Mouse (Mus musculus) CH12.LX (cell line): Measurements from ENCODE around the gene Pknox2. TPM values are rescaled to one million over a fixed set of nuclear protein-coding genes. Genes with fewer than 3 reads are reported as not detected.

ENCODE experiments used
- DNase-seq: peaks from one replicate; pipeline ENCODE4 v3.0.0-alpha.2; 2013; ENCODE audit errors: extremely low read depth
- H3K27ac ChIP-seq: 2 replicates; pipeline ENCODE4 v1.5.1; 2012; ENCODE audit warnings: low read depth, mild to moderate bottlenecking, control low read depth, moderate library complexity; ENCODE audit not compliant: insufficient read depth
- H3K27me3 ChIP-seq: replicated peaks from 2 replicates; pipeline ENCODE3; 2012; ENCODE audit warnings: inconsistent platforms
- H3K36me3 ChIP-seq, 2 experiments: replicated peaks in 1 of 2; 2 replicates each; pipeline versions ENCODE3 to v1.6.1; 2012; ENCODE audit warnings: inconsistent platforms in 1 of 2, low read length in 1 of 2, mild to moderate bottlenecking in 1 of 2, mixed read lengths in 1 of 2, moderate library complexity in 1 of 2; ENCODE audit not compliant: control insufficient read depth in 1 of 2, insufficient read depth in 1 of 2
- H3K4me1 ChIP-seq, 2 experiments: 2 replicates each; pipeline ENCODE4 v1.6.1; 2012; ENCODE audit warnings: inconsistent platforms in 1 of 2, moderate library complexity in 1 of 2; ENCODE audit not compliant: insufficient read depth in 2 of 2, control insufficient read depth in 1 of 2
- H3K4me2 ChIP-seq: 2 replicates; pipeline ENCODE4 v1.6.1; 2012; ENCODE audit warnings: low read depth, mild to moderate bottlenecking, control low read depth; ENCODE audit not compliant: poor library complexity, insufficient read depth, severe bottlenecking
- H3K4me3 ChIP-seq, 3 experiments: fragments of 150-350 bp in 1 of 3; sonication (generic) in 1 of 3; replicated peaks in 1 of 3; 2 replicates each; pipeline versions ENCODE3 to v1.5.1; 2011 to 2012; ENCODE audit warnings: low read depth in 2 of 3, low read length in 2 of 3, mild to moderate bottlenecking in 2 of 3, moderate library complexity in 2 of 3, control low read depth in 1 of 3, improper control_type of control experiment in 1 of 3, inconsistent platforms in 1 of 3, mixed read lengths in 1 of 3; ENCODE audit not compliant: poor library complexity in 1 of 3
- H3K79me2 ChIP-seq: replicated peaks from 2 replicates; pipeline ENCODE4 v1.6.1; 2012; ENCODE audit warnings: mild to moderate bottlenecking, moderate library complexity; ENCODE audit not compliant: control insufficient read depth, poor library complexity, insufficient read depth, severe bottlenecking; ENCODE audit errors: extremely low read depth
- H3K9ac ChIP-seq: 2 replicates; pipeline ENCODE4 v1.6.1; 2012; ENCODE audit warnings: low read depth, mild to moderate bottlenecking, control low read depth, moderate library complexity; ENCODE audit not compliant: insufficient read depth
- H3K9me3 ChIP-seq: replicated peaks from 2 replicates; pipeline ENCODE3; 2012; ENCODE audit warnings: low read length, inconsistent platforms, mixed read lengths
- ELF1 ChIP-seq: IDR thresholded peaks from 2 replicates; pipeline ENCODE4 v1.6.1; 2014; ENCODE audit warnings: low read depth, mild to moderate bottlenecking, inconsistent platforms, low read length, improper control_type of control experiment
- HCFC1 ChIP-seq: IDR thresholded peaks from 2 replicates; pipeline ENCODE4 v1.6.1; 2012; ENCODE audit warnings: low read depth, mild to moderate bottlenecking, inconsistent platforms, low read length, improper control_type of control experiment
- IRF4 ChIP-seq: IDR thresholded peaks from 2 replicates; pipeline ENCODE4 v1.6.1; 2014; ENCODE audit warnings: low read depth, mild to moderate bottlenecking, inconsistent platforms, low read length, improper control_type of control experiment
- KAT2A ChIP-seq: IDR thresholded peaks from 2 replicates; pipeline ENCODE4 v1.6.1; 2012; ENCODE audit warnings: low read length, improper control_type of control experiment, inconsistent platforms; ENCODE audit not compliant: insufficient replicate concordance
- MAZ ChIP-seq: IDR thresholded peaks from 2 replicates; pipeline ENCODE4 v1.6.1; 2012; ENCODE audit warnings: low read depth, mild to moderate bottlenecking, inconsistent platforms, low read length, improper control_type of control experiment, moderate library complexity
- MXI1 ChIP-seq: IDR thresholded peaks from 2 replicates; pipeline ENCODE4 v1.6.1; 2011; ENCODE audit warnings: mild to moderate bottlenecking, low read depth, low read length, improper control_type of control experiment
- MYC ChIP-seq: IDR thresholded peaks from 2 replicates; pipeline ENCODE4 v1.6.1; 2011; ENCODE audit warnings: low read depth, mild to moderate bottlenecking, improper control_type of control experiment, low read length
- POLR2A ChIP-seq: IDR thresholded peaks from 2 replicates; pipeline ENCODE4 v1.6.1; 2011; ENCODE audit warnings: low read depth, mild to moderate bottlenecking, improper control_type of control experiment, low read length
- POLR2AphosphoS2 ChIP-seq: IDR thresholded peaks from 2 replicates; pipeline ENCODE4 v1.6.1; 2011; ENCODE audit warnings: low read depth, low read length, improper control_type of control experiment
- SIN3A ChIP-seq: IDR thresholded peaks from 2 replicates; pipeline ENCODE4 v1.6.1; 2012; ENCODE audit warnings: low read length, improper control_type of control experiment, inconsistent platforms
- TBP ChIP-seq: conservative IDR thresholded peaks from 2 replicates; pipeline ENCODE4 v1.6.1; 2011; ENCODE audit warnings: low read depth, low read length, improper control_type of control experiment
- UBTF ChIP-seq: IDR thresholded peaks from 2 replicates; pipeline ENCODE4 v1.6.1; 2012; ENCODE audit warnings: low read depth, mild to moderate bottlenecking, inconsistent platforms, low read length, improper control_type of control experiment, moderate library complexity
- USF2 ChIP-seq: conservative IDR thresholded peaks from 2 replicates; pipeline ENCODE4 v1.6.1; 2011; ENCODE audit warnings: low read depth, low read length, improper control_type of control experiment
- ZKSCAN1 ChIP-seq: IDR thresholded peaks from 2 replicates; pipeline ENCODE4 v1.6.1; 2012; ENCODE audit warnings: low read depth, inconsistent platforms, low read length, improper control_type of control experiment, borderline replicate concordance
- dilution Hi-C: fragments of 300-500 bp; cut with MboI; formaldehyde crosslinking; loops from 2 replicates; pipeline ENCODE4 v1.14.3; 2020; ENCODE audit warnings: low sequenced_read_pairs; ENCODE audit not compliant: extremely low pct_unique_long_range_greater_than_20kb, extremely low pct_ligation_motif_present
- in situ Hi-C: fragments of 300-500 bp; cut with MboI; formaldehyde crosslinking; loops from 3 replicates; pipeline ENCODE4 v1.14.3; 2019; ENCODE audit warnings: low sequenced_read_pairs, low pct_ligation_motif_present, low pct_unique_long_range_greater_than_20kb, mixed read lengths
- polyA plus RNA-seq: library from polyadenylated mRNA; unstranded; fragments of >175 nt; gene quantifications from 2 replicates; pipeline ENCODE4 v1.2.1, GENCODE M21; 2012; ENCODE audit warnings: low read depth; ENCODE audit not compliant: insufficient read length
- total RNA-seq, 2 experiments: library from RNA; depleted of rRNA; stranded (reverse); fragments of 300-350 nt in 1 of 2; fragments of >200 nt in 1 of 2; gene quantifications; 2 replicates each; pipeline ENCODE4 v1.2.3; 2012 to 2014

The Pknox2 gene
- total and polyA plus RNA-seq, 3 experiments = 0.08 to 0.11 TPM; not detected in 1

- no peak for TF ChIP-seq MYC
- no peak for TF ChIP-seq IRF4
- TF ChIP-seq TBP = no peak
- TF ChIP-seq SIN3A = no peak
- TF ChIP-seq POLR2A = no peak
- no peak for TF ChIP-seq KAT2A
- no peak for TF ChIP-seq USF2
- no peak for TF ChIP-seq ELF1
- no peak for TF ChIP-seq ZKSCAN1
- no peak for TF ChIP-seq MXI1
- TF ChIP-seq POLR2AphosphoS2 = no peak
- no peak for TF ChIP-seq MAZ
- TF ChIP-seq HCFC1 = no peak
- no peak for TF ChIP-seq UBTF
- TF ChIP-seq, all 38 proteins: peak for 0
- dilution Hi-C loops = no loop called here
These were observed 43.0 kb downstream of the Pknox2 start for GRCm38 (mm10) chr9:37104249-37104648.

GRCm38 (mm10) chr9:37103778-37104177 lies 43.4 kb downstream of the Pknox2 start:
- no peak overlapping the region for H3K27ac ChIP-seq
- H3K4me3 ChIP-seq = no peak overlapping the region
- H3K27me3 ChIP-seq = peaks cover 6% of the 10 kb centered on the region
- H3K9me3 ChIP-seq = no peaks in the 10 kb centered on the region
- dilution Hi-C loops = no loop called here
- no peaks in the 10 kb centered on the region for H3K79me2 ChIP-seq
- H3K9ac ChIP-seq = no peak overlapping the region
- in situ Hi-C loops = no loop called here
- TF ChIP-seq MXI1 = no peak
- H3K4me2 ChIP-seq = peak overlapping the region; percentile 11; the same call in 1 of the 2 replicates
- H3K4me1 ChIP-seq = peaks cover 0 to 10% of the 10 kb centered on the region in 2 experiments; a peak in 2 of 4 replicates
- DNase-seq = no peak
- H3K36me3 ChIP-seq = no peaks in the 10 kb centered on the region

More at GRCm38 (mm10) chr9:37104249-37104648, 43.0 kb downstream of the Pknox2 start:
- no peak overlapping the region for H3K27ac ChIP-seq
- no peak overlapping the region for H3K9ac ChIP-seq
- H3K79me2 ChIP-seq = no peaks in the 10 kb centered on the region
- no peak overlapping the region for H3K4me3 ChIP-seq
- no peak overlapping the region for H3K4me2 ChIP-seq
- H3K27me3 ChIP-seq = peaks cover 9% of the 10 kb centered on the region
- DNase-seq = no peak
- H3K9me3 ChIP-seq = no peaks in the 10 kb centered on the region
- peaks cover 0 to 10% of the 10 kb centered on the region in 2 experiments; a peak in 2 of 4 replicates for H3K4me1 ChIP-seq
- in situ Hi-C loops = no loop called here
- H3K36me3 ChIP-seq = no peaks in the 10 kb centered on the region
